In the genomic region with DNA sequence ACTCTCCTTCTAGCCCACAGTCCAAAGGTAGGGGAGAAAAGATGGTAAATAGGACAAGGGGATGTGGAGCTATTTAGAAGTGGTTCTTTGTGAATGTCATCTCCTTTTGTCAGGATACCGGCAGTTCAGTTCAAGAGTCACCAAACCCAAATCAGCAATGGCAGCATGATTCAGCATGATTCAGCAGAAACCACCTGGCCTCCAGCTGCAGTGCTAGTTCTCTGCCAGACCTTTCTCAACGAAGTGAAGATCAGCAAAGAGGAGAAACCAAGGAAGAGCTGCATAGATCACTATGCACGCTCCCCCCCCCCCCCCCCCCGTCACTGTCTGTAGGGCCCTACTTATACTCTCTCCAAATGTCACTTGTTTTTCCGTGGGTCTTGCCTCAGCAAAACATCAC, we compare ENCODE assay signal across 10 mouse cellular contexts. TPM values are rescaled to one million over a fixed set of nuclear protein-coding genes. Genes with fewer than 3 reads are reported as not detected.
A peak's percentile ranks its signal among the peaks of the same experiment; 100 is the strongest.
DNase-seq lines count a peak whose midpoint lies in the region; ATAC-seq and TF ChIP-seq lines count a peak whose summit lies in the region.
"Had no signal": no experiment of that assay in that cellular context is flagged by ENCODE, and none has a peak within 500 bp of the region (broad histone marks: within the 10 kb centered on the region; RNA-seq: fewer than 3 reads in every experiment).

No protein-coding gene starts in this region.

- peak; percentile 90 for ATAC-seq in heart, embryonic 12.5 days (ENCODE audit: insufficient number of reproducible peaks, low FRiP score)
- ATAC-seq in megakaryocyte, adult 5-6 weeks (ENCODE audit: poor library complexity, severe bottlenecking), result peak; percentile 75
- no peak for ATAC-seq in forebrain, embryonic 13.5 days
- ATAC-seq: intestine, embryonic 16.5 days had no signal

- H3K4me3 ChIP-seq in heart, embryonic 12.5 days, result no peak overlapping the region
- no peak overlapping the region for H3K4me3 ChIP-seq in ES-E14 (ENCODE audit: insufficient read depth in 1 of 2, low read depth in 1 of 2, low read length in 2 of 2, poor library complexity in 1 of 2, severe bottlenecking in 1 of 2)
- H3K4me3 ChIP-seq in forebrain, embryonic 13.5 days, result no peak overlapping the region

- no peak overlapping the region for H3K27ac ChIP-seq in heart, embryonic 12.5 days (ENCODE audit: poor library complexity, severe bottlenecking)
- H3K27ac ChIP-seq in ES-E14 (ENCODE audit: insufficient read depth, low read depth, low read length, poor library complexity, severe bottlenecking), result peak overlapping the region; percentile 97
- no peak overlapping the region for H3K27ac ChIP-seq in forebrain, embryonic 13.5 days

- WGBS in heart, embryonic 12.5 days, result 43% methylated on average over 5 of the region's 5 CpGs
- WGBS in forebrain, embryonic 13.5 days, result 63% methylated on average over 5 of the region's 5 CpGs

- intact Hi-C loops in heart, postnatal 36 days (cut with DNase I), result no loop called here

- no peaks in the 10 kb centered on the region for H3K9me3 ChIP-seq in heart, embryonic 12.5 days (replicated peaks)
- H3K9me3 ChIP-seq in ES-E14 (ENCODE audit: control insufficient read depth, insufficient read depth, low read depth, low read length), result no peaks in the 10 kb centered on the region
- no peaks in the 10 kb centered on the region for H3K9me3 ChIP-seq in forebrain, embryonic 13.5 days (replicated peaks)

- no peaks in the 10 kb centered on the region for H3K4me1 ChIP-seq in heart, embryonic 12.5 days (replicated peaks)
- H3K4me1 ChIP-seq in ES-E14 (ENCODE audit: control insufficient read depth in 2 of 2, insufficient read depth in 2 of 2, low read length in 2 of 2, poor library complexity in 1 of 2), result peaks cover 25 to 36% of the 10 kb centered on the region in 2 experiments
- no peaks in the 10 kb centered on the region for H3K4me1 ChIP-seq in forebrain, embryonic 13.5 days

- no peak overlapping the region for H3K9ac ChIP-seq in heart, embryonic 12.5 days
- no peak overlapping the region; the same call in 1 of the 2 replicates for H3K9ac ChIP-seq in ES-E14 (ENCODE audit: insufficient read depth, low read depth, low read length, poor library complexity, severe bottlenecking)
- H3K9ac ChIP-seq in forebrain, embryonic 13.5 days, result no peak overlapping the region

- H3K36me3 ChIP-seq in heart, embryonic 12.5 days, result no peaks in the 10 kb centered on the region
- no peaks in the 10 kb centered on the region for H3K36me3 ChIP-seq in ES-E14 (ENCODE audit: control insufficient read depth, insufficient read depth, low read length, poor library complexity, severe bottlenecking)
- H3K36me3 ChIP-seq in forebrain, embryonic 13.5 days (ENCODE audit: poor library complexity, severe bottlenecking), result no peaks in the 10 kb centered on the region

- no peak for DNase-seq in heart, postnatal 36 days
- DNase-seq in ES-E14 (ENCODE audit: low read depth, low spot score), result peak; percentile 79
- DNase-seq in embryo, embryonic 11 days, result peak; percentile 27
- DNase-seq in kidney, adult 9 months, result no peak
- no peak for DNase-seq in layer of hippocampus, adult 8-10 months (ENCODE audit: low spot score in 2 of 2)

- in situ Hi-C loops in ES-E14 (cut with MboI; ENCODE audit: low sequenced_read_pairs in 2 of 2, unreplicated experiment in 2 of 2), result no loop called here

- no peaks in the 10 kb centered on the region for H3K27me3 ChIP-seq in heart, embryonic 12.5 days (replicated peaks)
- H3K27me3 ChIP-seq in forebrain, embryonic 13.5 days, result no peaks in the 10 kb centered on the region

- H3K4me2 ChIP-seq in heart, embryonic 12.5 days, result no peak overlapping the region
- H3K4me2 ChIP-seq in forebrain, embryonic 13.5 days, result no peak overlapping the region

TF ChIP-seq in ES-E14, 5 proteins besides CTCF, POLR2A, EP300 and RAD21:
- no peak for TF ChIP-seq HCFC1 (IDR thresholded peaks at IDR 0.05; ENCODE audit: borderline replicate concordance, insufficient read depth, low read length)
- TF ChIP-seq MAFK (IDR thresholded peaks at IDR 0.05; ENCODE audit: insufficient read depth, low read depth, low read length), result peak; percentile 98
- no peak for TF ChIP-seq CHD2 (IDR thresholded peaks at IDR 0.05; ENCODE audit: low read depth, low read length)
TF ChIP-seq in ES-E14: peak in this region for 1.

RNA-seq across cellular contexts. Expression of gene Six4, which starts 24.3 kb away (rescaled TPM):
- polyA plus RNA-seq in heart, embryonic 12.5 days (2016; fragmentation: Nextera tagmentation; extraction: Ambion mirVana), result 1.8 and 2.1 TPM in 2 replicates
- total RNA-seq in heart, postnatal 36 days (2021), result 1 to 10 TPM; 4.8 to 6.1 TPM
- 13.6 and 17.1 TPM in 2 replicates for total RNA-seq in ES-E14 (2012; rRNA removed)
- total RNA-seq in megakaryocyte, adult 5-6 weeks (2015), result not detected in 2 replicates
- total RNA-seq in megakaryocyte, adult 5-6 weeks (2017), result 0.07 TPM in 1 of 2 replicates, not detected in the other
- polyA plus RNA-seq in forebrain, embryonic 13.5 days (2015; fragmentation: Nextera tagmentation; extraction: Ambion mirVana), result 0.89 and 1.0 TPM in 2 replicates
- total RNA-seq in layer of hippocampus, adult 8-10 months (2022), result 1 to 10 TPM; 1.3 to 1.8 (median 1.5) TPM

RNA-seq across cellular contexts. Expression of gene Mnat1, which starts 34.6 kb away (rescaled TPM):
- 23.9 and 26.3 TPM in 2 replicates for polyA plus RNA-seq in heart, embryonic 12.5 days (2016; fragmentation: Nextera tagmentation; extraction: Ambion mirVana)
- 10 to 100 TPM; 16.6 to 20.1 TPM for total RNA-seq in heart, postnatal 36 days (2021)
- 26.8 and 41.2 TPM in 2 replicates for total RNA-seq in ES-E14 (2012; rRNA removed)
- 11.0 and 17.1 TPM in 2 replicates for total RNA-seq in megakaryocyte, adult 5-6 weeks (2015)
- total RNA-seq in megakaryocyte, adult 5-6 weeks (2017), result 14.4 and 20.5 TPM in 2 replicates
- 20.8 and 21.6 TPM in 2 replicates for polyA plus RNA-seq in forebrain, embryonic 13.5 days (2015; fragmentation: Nextera tagmentation; extraction: Ambion mirVana)
- 10 to 100 TPM; 22.5 to 24.1 (median 23.4) TPM for total RNA-seq in layer of hippocampus, adult 8-10 months (2022)

RNA-seq across cellular contexts. Expression of gene Six1, which starts 35.2 kb away (rescaled TPM):
- polyA plus RNA-seq in heart, embryonic 12.5 days (2016; fragmentation: Nextera tagmentation; extraction: Ambion mirVana), result 0.45 and 0.67 TPM in 2 replicates
- 1 to 10 TPM in 1 of 2 experiments, under 1 TPM in 1; 0.89 to 1.3 TPM for total RNA-seq in heart, postnatal 36 days (2021)
- 2.2 and 2.9 TPM in 2 replicates for total RNA-seq in ES-E14 (2012; rRNA removed)
- 0.04 and 0.11 TPM in 2 replicates for total RNA-seq in megakaryocyte, adult 5-6 weeks (2015)
- total RNA-seq in megakaryocyte, adult 5-6 weeks (2017), result not detected in 2 replicates
- polyA plus RNA-seq in forebrain, embryonic 13.5 days (2015; fragmentation: Nextera tagmentation; extraction: Ambion mirVana), result 0.22 and 0.42 TPM in 2 replicates
- total RNA-seq in layer of hippocampus, adult 8-10 months (2022), result under 1 TPM in 3 of 4 experiments, not detected in 1; 0.14 to 0.19 (median 0.18) TPM
- polyA plus RNA-seq: intestine, embryonic 16.5 days; stomach, embryonic 14.5 days had no signal

Comparison
In these comparisons a context has a peak if more than half of its experiments do, and no peak if none do; other contexts are left out.
1. DNase-seq: peak in ES-E14 (single experiment) and embryo, embryonic 11 days (single experiment); none in heart, postnatal 36 days (0 of 2), kidney, adult 9 months (single experiment) and layer of hippocampus, adult 8-10 months (0 of 2).